Mouse (Mus musculus) heart, adult 8-10 months (tissue): Measurements from ENCODE around the gene Arhgef17. TPM values are rescaled to one million over a fixed set of nuclear protein-coding genes. Genes with fewer than 3 reads are reported as not detected.

Experiments
- DNase-seq: peaks from one replicate; pipeline ENCODE4 v3.0.0; 2022; ENCODE audit warnings: low spot score
- total RNA-seq, 4 experiments: library from RNA; stranded (reverse); gene quantifications; 2 replicates each; pipeline ENCODE4 v1.2.4; 2022

The Arhgef17 gene
- total RNA-seq, 4 experiments from 2014 or later = 25.0 to 36.6 (median 28.1) TPM

DNA sequence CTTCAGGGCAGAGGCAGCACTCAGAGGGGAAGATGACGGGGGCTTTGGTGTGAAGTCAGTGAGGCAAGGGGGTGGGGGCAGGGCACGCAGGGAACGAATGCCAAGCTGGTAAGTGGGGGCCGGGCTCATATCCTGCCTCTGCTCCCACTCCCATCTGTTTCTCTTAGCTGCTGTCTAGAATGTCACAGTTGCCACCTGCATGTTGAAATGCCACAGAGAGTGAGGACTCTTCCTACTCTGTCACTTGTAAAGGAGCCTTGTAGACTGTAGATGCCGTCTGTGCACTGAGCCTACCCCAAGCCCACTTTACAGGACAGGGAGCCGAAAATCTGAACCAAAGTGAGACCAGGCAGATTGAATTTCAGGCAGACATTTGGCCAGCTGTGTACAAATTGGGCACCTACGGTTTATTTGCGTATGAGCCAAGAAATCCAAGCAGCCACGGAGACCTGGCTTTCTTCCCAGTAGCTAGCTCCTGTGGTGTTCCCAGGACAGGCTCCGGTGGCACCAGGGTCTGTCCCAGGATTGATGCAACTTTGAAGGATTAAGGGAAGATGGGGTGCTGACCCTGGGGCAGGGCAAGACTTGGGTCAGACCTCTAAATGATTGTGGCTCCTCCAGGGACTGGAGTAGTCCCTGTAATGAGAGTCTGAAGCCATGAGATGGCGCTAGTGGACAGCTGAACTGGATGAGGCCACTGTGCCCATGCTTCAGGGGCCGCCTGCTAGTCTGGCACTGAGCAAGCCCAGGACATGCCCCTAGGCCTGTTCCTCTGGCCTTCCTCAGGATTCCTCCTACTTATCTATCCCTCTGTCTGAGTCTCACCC, 11.1 kb upstream of the Arhgef17 start:
- DNase-seq = no peak

DNA sequence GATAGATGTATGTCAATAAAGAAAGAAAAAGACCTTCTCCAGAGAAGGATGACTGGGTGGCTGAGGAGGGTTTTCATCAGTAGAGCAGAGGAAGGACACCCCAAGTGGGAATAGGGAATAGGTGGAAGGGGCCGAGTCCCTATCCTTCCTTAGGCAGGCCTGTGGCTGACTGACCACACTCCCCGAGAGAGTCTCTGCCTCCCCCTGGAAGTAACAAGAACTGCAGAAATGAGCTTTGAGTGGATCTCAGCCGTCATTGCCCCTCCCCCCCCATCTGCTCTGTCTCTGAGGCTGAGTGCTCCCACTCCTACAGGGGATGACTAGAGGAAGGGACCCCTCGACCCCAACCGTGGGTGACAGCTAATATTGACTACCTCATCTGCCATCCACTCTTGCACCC, 9.3 kb upstream of the Arhgef17 start:
- no peak for DNase-seq

- DNase-seq = no peak
Observed at GRCm38 (mm10) chr7:100938106-100938505, 6.2 kb upstream of the Arhgef17 start.

- no peak for DNase-seq
Observed at GRCm38 (mm10) chr7:100937481-100937880, 5.6 kb upstream of the Arhgef17 start.

- no peak for DNase-seq
Observed at GRCm38 (mm10) chr7:100933520-100933919, 1.6 kb upstream of the Arhgef17 start.

DNA sequence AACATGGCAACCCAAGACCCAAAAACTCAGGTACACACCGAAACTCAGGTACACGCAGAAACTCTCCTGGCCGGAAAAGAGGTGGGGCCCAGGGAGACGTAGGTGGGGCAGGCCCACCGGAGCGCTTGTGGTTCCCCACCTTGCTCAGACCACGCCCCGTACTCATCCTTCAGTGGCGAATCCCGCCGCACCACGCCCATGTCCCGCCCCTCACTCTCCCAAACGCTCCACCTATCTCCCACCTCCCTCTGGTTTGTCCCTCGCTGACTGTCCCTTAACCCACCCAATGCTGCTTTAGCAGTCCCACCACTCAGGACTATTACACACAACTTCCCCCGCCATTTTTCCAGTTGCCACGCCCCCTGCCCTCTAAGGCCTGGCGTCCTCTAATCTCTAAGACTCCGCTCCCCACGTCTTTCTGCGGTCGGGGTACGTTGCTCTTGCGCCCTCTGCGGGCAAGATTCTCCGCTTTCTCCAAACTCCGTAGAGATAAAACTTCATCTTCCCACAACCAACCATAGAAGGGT, 637 bp upstream of the Arhgef17 start:
- DNase-seq = peak; percentile 84

GRCm38 (mm10) chr7:100931316-100931925, 486 bp downstream of the Arhgef17 start:
- DNase-seq = no peak

GRCm38 (mm10) chr7:100930619-100931315, 1.1 kb downstream of the Arhgef17 start:
- DNase-seq = no peak

DNA sequence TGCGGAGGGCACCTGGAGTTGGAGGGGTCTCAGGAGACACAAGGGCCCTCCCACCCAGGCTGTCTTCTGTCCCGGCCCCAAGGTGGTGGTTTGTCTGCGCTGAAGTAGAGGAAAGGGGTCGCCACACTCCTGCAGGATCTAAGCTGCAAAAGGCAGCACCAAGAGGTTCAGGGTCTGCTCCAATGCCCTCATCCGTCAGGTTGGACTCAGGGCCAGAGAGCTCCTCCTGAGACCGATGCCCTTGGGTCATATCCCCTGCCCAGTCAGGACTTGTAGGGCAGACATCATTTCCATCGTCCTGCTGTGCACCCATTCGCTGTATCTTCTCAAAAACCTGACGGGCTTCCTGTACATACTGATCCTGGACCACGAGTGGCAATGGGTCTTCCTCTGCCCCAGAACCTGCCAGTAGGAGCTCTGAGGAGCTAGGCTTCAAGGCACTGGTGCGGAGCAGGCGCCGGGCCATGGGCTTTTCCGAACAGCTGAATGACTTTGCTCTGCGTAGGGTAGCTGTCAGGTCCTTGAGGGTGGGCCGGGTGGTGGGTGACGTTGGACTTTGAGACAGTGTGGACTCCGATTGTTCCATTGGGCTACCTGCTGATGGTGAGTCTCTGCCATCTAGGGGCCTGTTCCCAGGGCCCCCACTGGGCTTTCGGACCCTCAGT, 2.1 kb downstream of the Arhgef17 start:
- no peak for DNase-seq

GRCm38 (mm10) chr7:100928456-100928855, 3.5 kb downstream of the Arhgef17 start:
- DNase-seq = no peak

DNA sequence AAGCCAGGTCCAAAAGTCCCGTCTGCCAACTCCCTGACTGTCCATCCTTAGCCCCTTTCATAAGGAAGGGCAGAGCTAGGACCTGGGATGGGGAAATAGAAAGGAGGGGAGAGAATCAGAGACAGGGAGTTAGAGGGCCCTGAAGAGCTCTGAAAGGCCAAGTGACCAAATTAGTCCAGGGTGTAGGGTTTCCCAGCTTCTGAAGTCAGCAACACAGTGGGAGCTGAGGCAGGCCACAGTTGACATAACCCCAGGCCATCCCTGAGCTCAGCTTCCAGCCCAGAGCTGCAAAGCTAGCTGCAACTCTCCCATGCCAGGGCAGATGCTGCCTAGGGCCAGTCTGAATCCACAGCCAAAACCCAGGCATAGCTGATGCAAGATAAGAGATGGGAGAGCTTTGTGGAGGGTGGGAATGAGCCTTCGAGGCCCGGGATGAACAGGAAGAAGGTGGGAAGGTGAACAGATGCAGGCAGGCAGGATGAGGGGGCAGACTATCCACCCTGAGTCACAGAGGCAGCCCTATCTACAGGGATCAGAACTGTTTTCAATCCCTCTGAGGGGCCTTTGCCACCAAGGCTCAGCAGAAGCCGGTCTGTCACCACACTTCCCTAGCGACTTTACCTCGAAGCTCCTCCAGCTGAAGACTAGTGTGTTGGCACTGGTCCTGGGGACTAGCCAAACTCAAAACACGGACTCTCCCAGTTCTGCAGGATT, 4.5 kb downstream of the Arhgef17 start:
- DNase-seq = no peak

DNA sequence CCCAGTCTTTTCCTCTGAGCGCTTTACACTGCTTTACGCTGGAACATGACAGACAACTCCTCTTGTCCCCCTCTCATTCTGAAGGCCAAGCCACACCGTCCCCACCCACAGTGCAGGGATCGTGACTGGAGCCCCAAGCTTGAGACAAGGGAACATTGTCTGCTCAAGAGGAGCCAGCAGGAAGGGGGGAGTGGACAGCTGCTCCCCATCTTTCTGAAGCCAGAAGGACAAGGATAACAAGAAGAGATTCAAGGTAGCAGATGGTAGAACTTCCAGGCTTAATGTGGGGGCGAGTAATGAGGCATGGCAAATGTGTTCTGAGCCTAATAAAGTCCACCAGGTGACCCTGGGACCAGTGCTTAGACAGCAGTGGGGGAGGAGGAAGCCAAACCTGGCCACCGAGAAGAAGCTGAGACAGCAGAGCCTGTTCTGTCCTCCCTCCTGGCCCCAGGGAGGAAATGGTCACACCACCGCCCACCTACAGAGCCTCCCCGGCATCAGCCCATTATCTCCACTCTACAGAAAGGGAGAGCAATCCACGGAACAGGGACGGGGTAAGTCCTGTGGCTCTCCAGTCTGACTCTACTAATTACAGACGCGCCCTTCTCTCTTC, 5.5 kb downstream of the Arhgef17 start:
- no peak for DNase-seq

DNA sequence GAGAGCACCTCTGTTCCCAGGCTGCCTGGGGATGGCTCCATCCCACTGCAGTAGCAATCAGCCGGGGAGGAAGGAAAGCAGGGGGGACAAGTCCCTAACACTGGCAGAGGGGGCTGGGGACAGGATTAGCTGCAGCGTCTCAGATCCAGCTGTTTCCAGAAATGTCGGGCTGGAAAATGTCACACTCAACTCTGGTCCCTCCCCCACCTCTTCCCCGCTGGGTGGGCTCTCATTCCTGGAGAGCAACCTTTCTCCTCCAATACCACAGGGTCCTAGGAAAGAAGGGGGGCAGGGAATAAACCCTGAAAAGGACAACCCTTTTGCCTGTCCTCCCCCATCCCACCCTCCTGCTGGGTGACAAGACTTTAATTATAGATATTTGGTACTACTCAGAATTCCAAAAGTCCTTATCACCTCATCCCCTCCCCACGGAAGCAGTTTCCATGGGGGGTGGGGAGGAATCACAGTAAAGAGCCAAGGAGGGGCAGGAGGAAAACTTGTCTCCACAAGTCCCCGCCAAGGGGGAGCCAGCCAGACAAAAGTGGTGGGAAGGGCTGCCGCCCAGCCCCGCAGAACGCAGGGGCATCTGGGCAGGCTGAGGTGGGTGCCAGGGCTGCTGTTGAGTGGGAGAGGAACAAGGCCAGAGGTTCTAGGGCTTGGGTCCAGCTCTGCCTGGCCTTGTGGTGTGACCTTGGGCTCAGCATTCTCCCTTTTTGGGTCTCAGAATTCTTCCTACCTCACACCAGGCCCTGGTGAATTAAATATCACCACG, 7.0 kb downstream of the Arhgef17 start:
- no peak for DNase-seq

GRCm38 (mm10) chr7:100924200-100924599, 7.7 kb downstream of the Arhgef17 start:
- DNase-seq = no peak

GRCm38 (mm10) chr7:100922907-100923306, 9.0 kb downstream of the Arhgef17 start:
- no peak for DNase-seq

- DNase-seq = no peak
Observed at GRCm38 (mm10) chr7:100921289-100921688, 10.6 kb downstream of the Arhgef17 start.

- DNase-seq = peak; percentile 43
Observed at GRCm38 (mm10) chr7:100919809-100920107, 12.1 kb downstream of the Arhgef17 start.

- no peak for DNase-seq
Observed at GRCm38 (mm10) chr7:100919006-100919808, 12.7 kb downstream of the Arhgef17 start.

DNA sequence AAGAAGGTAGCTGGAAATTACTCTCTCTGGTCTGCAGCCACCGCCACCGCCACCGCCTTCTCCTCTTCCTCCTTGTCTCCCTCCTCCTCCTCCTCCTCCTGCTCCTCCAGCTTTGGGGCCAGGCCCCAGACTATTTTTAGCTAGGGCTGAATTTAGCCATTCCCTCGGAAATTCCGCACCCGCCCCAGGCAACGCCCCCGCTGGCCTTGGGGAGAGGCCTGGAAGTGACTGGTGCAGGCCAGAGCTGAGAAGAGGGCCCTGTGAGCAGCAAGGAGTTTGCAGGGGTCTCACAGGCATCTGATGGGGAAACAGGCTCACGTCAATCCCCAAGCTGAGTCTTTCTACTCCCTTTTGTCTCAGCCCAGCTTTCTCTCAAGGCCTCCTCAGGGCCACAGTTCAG, 13.7 kb downstream of the Arhgef17 start:
- DNase-seq = peak; percentile 67
